Mouse (Mus musculus) liver (tissue): ENCODE measurements at regions not wholly inside any gene's neighbourhood (a gene's known extent, or its start where the extent isn't known, plus 50 kb on each side); places are given as distances from the start of the nearest gene placed in this dataset.

Experiments
- DNase-seq: peaks from one replicate; pipeline ENCODE4 v3.0.0-alpha.2; 2020; ENCODE audit warnings: mixed read lengths

DNA sequence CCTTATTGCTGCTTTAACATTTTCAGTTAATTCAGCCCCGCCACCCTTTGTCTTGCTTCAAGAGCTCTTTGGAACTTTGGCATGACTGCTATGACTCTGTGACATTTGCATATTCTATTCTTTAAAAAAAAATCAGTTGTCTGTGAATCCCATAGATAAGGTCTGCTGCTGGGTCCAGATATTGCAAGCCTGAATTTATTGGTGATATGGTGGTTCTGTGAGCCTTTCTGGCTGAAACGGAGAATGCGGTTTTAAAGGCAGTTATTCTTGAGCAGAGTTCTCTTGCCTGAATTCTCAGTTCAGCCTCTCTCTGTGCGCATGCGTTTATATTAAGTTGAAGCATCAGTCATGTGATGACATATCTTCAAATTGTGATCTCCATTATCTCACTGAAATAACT is 560.7 kb downstream of the Cdh9 start:
- no peak for DNase-seq
